Mouse (Mus musculus) kidney, postnatal 0 days (tissue): ENCODE results near the gene Jak2. TPM values are rescaled to one million over a fixed set of nuclear protein-coding genes. Genes with fewer than 3 reads are reported as not detected.
A peak's percentile ranks its signal among the peaks of the same experiment; 100 is the strongest.

Experiments used
- ATAC-seq: fragments of 200-750 bp; cut with Nextera tagmentation; replicated peaks from 2 replicates; pipeline ENCODE4 v1.8.0; 2017; ENCODE audit warnings: low read depth, moderate number of reproducible peaks, moderate TSS enrichment, moderate library complexity; ENCODE audit not compliant: low FRiP score
- DNase-seq: peaks from one replicate; pipeline ENCODE4 v3.0.0-alpha.2; 2016; ENCODE audit warnings: low spot score
- H3K27ac ChIP-seq: fragments of 300-500 bp; sonication (generic); 2 replicates; pipeline ENCODE4 v1.5.1; 2014; ENCODE audit warnings: mild to moderate bottlenecking
- H3K27me3 ChIP-seq: fragments of 300-500 bp; sonication (generic); 2 replicates; pipeline ENCODE4 v1.6.1; 2014; ENCODE audit warnings: low read length, mixed read lengths; ENCODE audit not compliant: insufficient read depth
- H3K36me3 ChIP-seq: fragments of 300-500 bp; sonication (generic); 2 replicates; pipeline ENCODE4 v1.6.1; 2014; ENCODE audit warnings: low read length, mixed read lengths; ENCODE audit not compliant: insufficient read depth
- H3K4me1 ChIP-seq: fragments of 300-500 bp; sonication (generic); replicated peaks from 2 replicates; pipeline ENCODE4 v1.6.1; 2014; ENCODE audit warnings: antibody characterized with exemption, low read length, mixed read lengths; ENCODE audit not compliant: insufficient read depth
- H3K4me2 ChIP-seq: fragments of 300-500 bp; sonication (generic); 2 replicates; pipeline ENCODE4 v1.6.1; 2014; ENCODE audit warnings: mild to moderate bottlenecking, low read length, moderate library complexity, mixed read lengths
- H3K4me3 ChIP-seq: fragments of 300-500 bp; sonication (generic); replicated peaks from 2 replicates; pipeline ENCODE4 v1.5.1; 2014; ENCODE audit warnings: low read depth, low read length
- H3K9ac ChIP-seq: fragments of 300-500 bp; sonication (generic); 2 replicates; pipeline ENCODE4 v1.6.1; 2014; ENCODE audit warnings: low read depth, low read length
- H3K9me3 ChIP-seq: fragments of 300-500 bp; sonication (generic); replicated peaks from 2 replicates; pipeline ENCODE4 v1.6.1; 2016; ENCODE audit warnings: low read length, inconsistent platforms, mixed read lengths
- CTCF ChIP-seq: IDR thresholded peaks from 2 replicates; pipeline ENCODE4 v1.5.1; 2016; ENCODE audit warnings: antibody characterized with exemption, low read depth, mild to moderate bottlenecking, moderate library complexity
- WGBS: fragments of 180-500 bp; shearing (Covaris S2); extraction: QIAGEN DNeasy Blood & Tissue Kit; methylation state at CpG from one replicate; pipeline ENCODE4 v1.1.7; 2014; 5-methylcytosine and 5-hydroxymethylcytosine counted together
- polyA plus RNA-seq: library from polyadenylated mRNA; unstranded; fragments of >200 nt; fragmentation: Nextera tagmentation; extraction: Ambion mirVana; gene quantifications from 2 replicates; pipeline ENCODE4 v1.2.1, GENCODE M21; 2015

The Jak2 gene
- polyA plus RNA-seq, 1 experiment from 2014 or later: 9.8 TPM

GRCm38 (mm10) chr19:29302119-29302518, 50.5 kb downstream of the Jak2 start:
- ATAC-seq (no peak), DNase-seq (no peak)
- 92% methylated on average over 2 of the region's 2 CpGs for WGBS
- Histone ChIP-seq H3K4me3 (no peak overlapping the region), H3K4me2 (no peak overlapping the region), H3K4me1 (no peaks in the 10 kb centered on the region), H3K27ac (no peak overlapping the region), H3K9ac (no peak overlapping the region), H3K36me3 (peaks cover 26% of the 10 kb centered on the region; the same call in 1 of the 2 replicates), H3K9me3 (no peaks in the 10 kb centered on the region), H3K27me3 (no peaks in the 10 kb centered on the region)
- TF ChIP-seq CTCF: no peak

- peaks cover 5% of the 10 kb centered on the region; the same call in 1 of the 2 replicates for H3K36me3 ChIP-seq
- no peak for ATAC-seq
- no peaks in the 10 kb centered on the region for H3K4me1 ChIP-seq
- no peaks in the 10 kb centered on the region for H3K27me3 ChIP-seq
- no peak for DNase-seq
- H3K9ac ChIP-seq: no peak overlapping the region
- no peaks in the 10 kb centered on the region for H3K9me3 ChIP-seq
- no peak overlapping the region for H3K4me2 ChIP-seq
- no peak overlapping the region for H3K27ac ChIP-seq
- no peak overlapping the region for H3K4me3 ChIP-seq
- peak; percentile 39; the same call in 1 of the 2 replicates for TF ChIP-seq CTCF
Measured at GRCm38 (mm10) chr19:29308832-29309231, 57.2 kb downstream of the Jak2 start.

GRCm38 (mm10) chr19:29311791-29312190, 60.2 kb downstream of the Jak2 start:
- Histone ChIP-seq H3K4me3 (no peak overlapping the region), H3K36me3 (peaks cover 3% of the 10 kb centered on the region; the same call in 1 of the 2 replicates), H3K4me2 (no peak overlapping the region), H3K27me3 (no peaks in the 10 kb centered on the region), H3K9ac (no peak overlapping the region), H3K27ac (no peak overlapping the region), H3K9me3 (peaks cover 8% of the 10 kb centered on the region; the same call in 1 of the 2 replicates), H3K4me1 (no peaks in the 10 kb centered on the region)
- DNase-seq (no peak), ATAC-seq (no peak)
- 72% methylated on average over 8 of the region's 8 CpGs for WGBS
- TF ChIP-seq CTCF: no peak

- H3K9ac ChIP-seq: no peak overlapping the region
- no peaks in the 10 kb centered on the region for H3K4me1 ChIP-seq
- no peak overlapping the region for H3K4me3 ChIP-seq
- H3K4me2 ChIP-seq: no peak overlapping the region
- ATAC-seq (no peak), DNase-seq (no peak)
- peaks cover 8% of the 10 kb centered on the region; the same call in 1 of the 2 replicates for H3K9me3 ChIP-seq
- H3K27me3 ChIP-seq: no peaks in the 10 kb centered on the region
- peaks cover 3% of the 10 kb centered on the region; the same call in 1 of the 2 replicates for H3K36me3 ChIP-seq
- no peak overlapping the region for H3K27ac ChIP-seq
- no peak for TF ChIP-seq CTCF
- WGBS: 81% methylated on average over 7 of the region's 7 CpGs
Measured at GRCm38 (mm10) chr19:29312661-29313060, 61.0 kb downstream of the Jak2 start.

- H3K4me3 ChIP-seq: no peak overlapping the region
- no peaks in the 10 kb centered on the region for H3K27me3 ChIP-seq
- no peaks in the 10 kb centered on the region for H3K4me1 ChIP-seq
- no peak overlapping the region for H3K9ac ChIP-seq
- H3K36me3 ChIP-seq: no peaks in the 10 kb centered on the region
- DNase-seq: no peak
- ATAC-seq: no peak
- 66% methylated on average over 8 of the region's 8 CpGs for WGBS
- no peaks in the 10 kb centered on the region for H3K9me3 ChIP-seq
- no peak overlapping the region for H3K27ac ChIP-seq
- TF ChIP-seq CTCF: no peak
- no peak overlapping the region for H3K4me2 ChIP-seq
Measured at GRCm38 (mm10) chr19:29323416-29324049, 71.9 kb downstream of the Jak2 start.

- H3K36me3 ChIP-seq: no peaks in the 10 kb centered on the region
- DNase-seq: peak; percentile 75
- peak; percentile 95 for ATAC-seq
- H3K27me3 ChIP-seq: no peaks in the 10 kb centered on the region
- no peak for TF ChIP-seq CTCF
- H3K27ac ChIP-seq: 0 out of 2 replicates have a peak within 1 kb of the TSS, but pooled peaks have one; percentile 2
- no peaks in the 10 kb centered on the region for H3K4me1 ChIP-seq
- no peaks in the 10 kb centered on the region for H3K9me3 ChIP-seq
- H3K4me3 ChIP-seq: peak within 1 kb of the TSS; percentile 28
- peak within 1 kb of the TSS; percentile 46 for H3K9ac ChIP-seq
- peak within 1 kb of the TSS; percentile 62 for H3K4me2 ChIP-seq
- WGBS: 2% methylated on average over 29 of the region's 31 CpGs
Measured at GRCm38 (mm10) chr19:29325053-29325851, 73.6 kb downstream of the Jak2 start, which contains the start of gene Insl6. Gene Insl6 (minus strand): TSS chr19:29325356.
